Mouse (Mus musculus) heart, postnatal 0 days (tissue): Measurements from ENCODE around the gene AC153137.1.

Source experiments
- CTCF ChIP-seq: IDR thresholded peaks from 2 replicates; pipeline ENCODE4 v1.5.1; 2016; ENCODE audit warnings: antibody characterized with exemption, control low read depth, low read depth
- EP300 ChIP-seq: IDR thresholded peaks from 2 replicates; pipeline ENCODE4 v1.6.1; 2016; ENCODE audit warnings: antibody characterized with exemption, low read depth

DNA sequence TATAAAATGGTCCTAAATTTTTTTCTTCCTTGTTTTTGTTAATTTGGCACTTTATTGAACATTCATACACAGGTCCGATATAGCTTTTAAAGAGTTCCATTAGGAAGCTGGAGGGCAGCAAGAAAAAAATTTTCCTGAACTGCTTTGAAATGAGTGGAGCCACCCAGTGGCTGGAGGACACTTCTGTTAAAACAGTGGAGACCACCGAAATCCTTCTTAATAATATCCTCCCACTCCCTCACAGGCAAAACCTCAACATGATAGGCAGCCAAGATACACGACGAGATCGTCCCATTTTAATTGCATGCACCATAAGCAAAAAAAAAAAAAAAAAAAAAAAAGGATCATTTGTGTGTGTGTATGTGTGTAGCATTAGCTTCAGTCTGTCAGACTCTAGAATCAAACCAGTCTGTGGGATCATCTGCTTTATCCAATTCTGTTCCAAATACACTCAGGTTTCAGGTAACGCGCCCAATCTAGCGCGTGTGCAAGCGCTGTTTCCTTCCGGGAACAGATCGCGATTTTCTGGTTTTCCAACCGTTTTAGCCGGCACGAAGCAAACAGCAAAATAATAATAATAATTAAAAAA is 29.3 kb downstream of the AC153137.1 start:
- TF ChIP-seq CTCF = peak; percentile 46
- TF ChIP-seq EP300 = no peak
